Mouse (Mus musculus) cerebellum, postnatal 4 days (tissue): ENCODE measurements around the gene Nfyc.

Source experiments
- DNase-seq, 2 experiments: peaks; one replicate each; pipeline ENCODE4 v3.0.0; 2022; ENCODE audit warnings: low spot score in 2 of 2, mixed read lengths in 1 of 2

The Nfyc gene

GRCm38 (mm10) chr4:120755299-120755698, 76.1 kb downstream of the Nfyc start:
- peak; percentile 59 to 88 for DNase-seq

GRCm38 (mm10) chr4:120749601-120750000, 81.8 kb downstream of the Nfyc start:
- DNase-seq: no peak

- DNase-seq: no peak
These were observed 83.2 kb downstream of the Nfyc start, which contains the start of gene Kcnq4 for GRCm38 (mm10) chr4:120747941-120748866. TSS of gene Kcnq4 (minus strand) at chr4:120748612.

- DNase-seq: no peak
These were observed 84.1 kb downstream of the Nfyc start for GRCm38 (mm10) chr4:120747243-120747792.

GRCm38 (mm10) chr4:120746552-120747150, 84.7 kb downstream of the Nfyc start:
- DNase-seq: peak in 1 of 2 experiments; percentile 21

GRCm38 (mm10) chr4:120745731-120746551, 85.4 kb downstream of the Nfyc start:
- no peak for DNase-seq

GRCm38 (mm10) chr4:120743636-120744035, 87.7 kb downstream of the Nfyc start:
- DNase-seq: no peak

- DNase-seq: no peak
These were observed 90.1 kb downstream of the Nfyc start for GRCm38 (mm10) chr4:120741303-120741702.

GRCm38 (mm10) chr4:120734012-120734622, 97.3 kb downstream of the Nfyc start:
- DNase-seq: no peak

GRCm38 (mm10) chr4:120732737-120733136, 98.6 kb downstream of the Nfyc start:
- DNase-seq: no peak

GRCm38 (mm10) chr4:120731030-120731644, 100.2 kb downstream of the Nfyc start:
- peak in 1 of 2 experiments; percentile 42 for DNase-seq

GRCm38 (mm10) chr4:120730574-120730973, 100.8 kb downstream of the Nfyc start:
- DNase-seq: no peak

- DNase-seq: no peak
These were observed 101.2 kb downstream of the Nfyc start for GRCm38 (mm10) chr4:120730146-120730545.

- no peak for DNase-seq
These were observed 101.9 kb downstream of the Nfyc start for GRCm38 (mm10) chr4:120729441-120729840.

- DNase-seq: no peak
These were observed 103.5 kb downstream of the Nfyc start for GRCm38 (mm10) chr4:120727842-120728241.

GRCm38 (mm10) chr4:120726174-120726573, 105.2 kb downstream of the Nfyc start:
- DNase-seq: no peak

GRCm38 (mm10) chr4:120725516-120726090, 105.8 kb downstream of the Nfyc start:
- no peak for DNase-seq

- DNase-seq: no peak
These were observed 109.8 kb downstream of the Nfyc start for GRCm38 (mm10) chr4:120721574-120721973.

- no peak for DNase-seq
These were observed 112.2 kb downstream of the Nfyc start for GRCm38 (mm10) chr4:120719152-120719551.

- no peak for DNase-seq
These were observed 113.8 kb downstream of the Nfyc start for GRCm38 (mm10) chr4:120717591-120717990.
